Mouse (Mus musculus) cortical plate, adult 2 months (tissue): ENCODE results near the gene Lypd8.

Experiments used
- CTCF ChIP-seq: fragments of 200-500 bp; IDR thresholded peaks from 2 replicates; pipeline ENCODE4 v1.5.1; 2011; ENCODE audit warnings: mild to moderate bottlenecking, control low read depth, low read length; ENCODE audit not compliant: insufficient read depth; ENCODE audit errors: extremely low read depth
- POLR2A ChIP-seq: fragments of 200-500 bp; IDR thresholded peaks from 2 replicates; pipeline ENCODE4 v1.6.1; 2011; ENCODE audit warnings: mild to moderate bottlenecking, low read length, control low read depth; ENCODE audit not compliant: insufficient read depth; ENCODE audit errors: extremely low read depth

DNA sequence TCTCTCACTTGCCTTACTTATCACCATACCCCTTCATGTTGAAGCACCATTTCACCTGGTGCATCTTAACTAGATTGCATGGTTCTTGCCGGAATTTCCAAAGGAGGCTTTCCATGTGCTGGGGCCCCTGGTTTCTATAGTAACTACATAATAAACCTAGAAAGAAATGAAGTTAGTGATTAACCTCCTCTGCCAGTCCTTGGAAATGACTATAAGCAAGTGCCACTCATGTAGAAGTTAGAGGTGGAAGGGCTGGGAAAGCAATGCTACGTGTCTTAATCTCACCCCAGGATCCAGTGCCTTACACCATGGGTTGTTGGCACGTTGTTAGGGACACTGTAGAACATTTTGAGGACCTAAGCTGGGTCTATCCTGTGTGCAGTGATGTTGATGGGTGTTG is 14.4 kb upstream of the Lypd8 start:
- TF ChIP-seq POLR2A (no peak), CTCF (no peak)
